Mouse (Mus musculus): ENCODE measurements around the gene Rtl8c.
A peak's percentile ranks its signal among the peaks of the same experiment; 100 is the strongest.
"Not testable (repeated sequence)": the region's sequence is repeated elsewhere in the genome, so short reads cannot be mapped to it uniquely, and the experiment has no call there.

The Rtl8c gene

GRCm38 (mm10) chrX:53607242-53608121 is at the start of gene Rtl8c:
Rtl8c (plus strand) TSS chrX:53608032.
- peak; percentile 46 for DNase-seq (ENCODE audit: low read depth, low spot score)

- no peak for DNase-seq (ENCODE audit: low read depth, low spot score)
Observed at GRCm38 (mm10) chrX:53579311-53579710, 28.5 kb upstream of the Rtl8c start.

- not testable (repeated sequence) for DNase-seq (ENCODE audit: low read depth, low spot score)
Observed at GRCm38 (mm10) chrX:53581407-53581806, 26.4 kb upstream of the Rtl8c start.

GRCm38 (mm10) chrX:53583404-53583803 is 24.4 kb upstream of the Rtl8c start:
- DNase-seq (ENCODE audit: low read depth, low spot score), result not testable (repeated sequence)

GRCm38 (mm10) chrX:53599993-53600392 is 7.8 kb upstream of the Rtl8c start:
- not testable (repeated sequence) for DNase-seq (ENCODE audit: low read depth, low spot score)

GRCm38 (mm10) chrX:53606176-53606575 is 1.7 kb upstream of the Rtl8c start:
- not testable (repeated sequence) for DNase-seq (ENCODE audit: low read depth, low spot score)

GRCm38 (mm10) chrX:53608122-53608813 is 436 bp downstream of the Rtl8c start:
- DNase-seq (ENCODE audit: low read depth, low spot score), result no peak

GRCm38 (mm10) chrX:53608879-53609278 is 1.0 kb downstream of the Rtl8c start, which contains the start of gene Gm14597:
Gm14597 (minus strand) TSS chrX:53608979.
- not testable (repeated sequence) for DNase-seq (ENCODE audit: low read depth, low spot score)

- peak; percentile 60 for DNase-seq (ENCODE audit: low read depth, low spot score)
Observed at GRCm38 (mm10) chrX:53610571-53610970, 2.7 kb downstream of the Rtl8c start.

GRCm38 (mm10) chrX:53611395-53611794 is 3.6 kb downstream of the Rtl8c start:
- not testable (repeated sequence) for DNase-seq (ENCODE audit: low read depth, low spot score)

GRCm38 (mm10) chrX:53638107-53638506 is 30.3 kb downstream of the Rtl8c start:
- not testable (repeated sequence) for DNase-seq (ENCODE audit: low read depth, low spot score)

- DNase-seq (ENCODE audit: low read depth, low spot score), result not testable (repeated sequence)
Observed at GRCm38 (mm10) chrX:53642604-53642979, 34.8 kb downstream of the Rtl8c start.

- peak; percentile 72 for DNase-seq (ENCODE audit: low read depth, low spot score)
Observed at GRCm38 (mm10) chrX:53642980-53643961, 35.4 kb downstream of the Rtl8c start, which contains the start of gene Rtl8a. Rtl8a (minus strand) TSS chrX:53643682.

GRCm38 (mm10) chrX:53645885-53646284 is 38.1 kb downstream of the Rtl8c start:
- DNase-seq (ENCODE audit: low read depth, low spot score), result no peak

GRCm38 (mm10) chrX:53652917-53653316 is 45.1 kb downstream of the Rtl8c start:
- DNase-seq (ENCODE audit: low read depth, low spot score), result not testable (repeated sequence)

Data from forelimb bud, embryonic 11.5 days (tissue).